Mouse (Mus musculus) frontal cortex, postnatal 10 days (tissue): ENCODE data around the gene Kcnc1.

Source experiments
- DNase-seq, 2 experiments: peaks; one replicate each; pipeline ENCODE4 v3.0.0; 2022; ENCODE audit warnings: low spot score in 2 of 2, mixed read lengths in 1 of 2

Kcnc1 gene

DNA sequence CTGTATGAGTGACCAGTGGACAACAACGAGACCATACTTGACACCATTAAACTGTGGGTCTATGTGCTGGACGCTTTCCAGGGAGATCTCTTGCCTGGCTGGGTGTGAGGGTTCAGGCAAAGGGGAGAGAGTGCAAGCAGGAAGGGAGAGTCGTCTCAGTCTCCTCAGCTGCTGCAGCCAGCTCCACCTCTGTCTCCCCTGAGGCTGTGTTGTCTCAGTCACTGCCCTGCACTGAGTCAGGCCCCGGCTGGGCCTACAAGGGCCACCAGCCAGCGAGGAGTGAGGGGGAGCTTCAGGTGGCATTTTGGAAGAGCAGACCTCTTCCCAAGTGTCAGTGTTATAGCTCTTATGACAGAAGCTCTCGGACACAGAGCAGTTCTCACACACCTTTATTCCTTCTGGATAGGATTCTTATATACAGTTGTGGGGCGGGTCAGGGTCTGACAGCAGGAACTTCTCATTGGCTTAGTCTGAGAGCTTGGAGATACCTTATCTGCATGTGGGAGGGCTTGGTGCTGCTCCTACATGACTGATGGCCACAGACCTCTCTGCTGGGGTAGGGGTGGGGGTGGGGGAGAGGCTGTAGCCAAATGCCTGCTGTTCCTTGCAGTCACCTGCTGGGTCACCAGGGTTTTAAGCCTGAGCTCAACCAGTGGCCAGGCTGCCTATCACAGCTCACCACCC, 74.9 kb downstream of the Kcnc1 start:
- no peak for DNase-seq

- DNase-seq, result no peak
Observed at GRCm38 (mm10) chr7:46473141-46473540, 76.8 kb downstream of the Kcnc1 start.

- DNase-seq, result no peak
Observed at GRCm38 (mm10) chr7:46475464-46475863, 79.2 kb downstream of the Kcnc1 start.

DNA sequence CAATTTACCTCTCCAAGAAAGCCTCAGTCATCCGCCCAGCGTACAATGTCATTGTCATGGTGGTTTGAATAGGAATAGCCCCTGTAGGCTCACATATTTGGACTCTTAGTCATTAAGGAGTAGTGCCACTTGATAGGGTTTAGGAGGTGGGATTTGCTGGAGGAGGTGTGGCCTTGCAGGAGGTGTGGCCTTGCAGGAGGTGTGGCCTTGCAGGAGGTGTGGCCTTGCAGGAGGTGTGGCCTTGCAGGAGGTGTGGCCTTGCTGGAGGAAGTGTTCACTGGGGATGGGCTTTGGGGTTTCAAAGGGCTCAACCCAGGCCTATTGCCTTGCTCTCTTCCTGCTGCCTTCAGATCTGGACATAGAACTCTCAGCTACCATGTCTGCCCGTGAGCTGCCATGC, 81.2 kb downstream of the Kcnc1 start:
- DNase-seq, result no peak

- no peak for DNase-seq
Observed at GRCm38 (mm10) chr7:46479793-46480192, 83.5 kb downstream of the Kcnc1 start.

GRCm38 (mm10) chr7:46482099-46482531, 85.8 kb downstream of the Kcnc1 start:
- DNase-seq, result no peak

GRCm38 (mm10) chr7:46483050-46483449, 86.8 kb downstream of the Kcnc1 start:
- DNase-seq, result no peak

DNA sequence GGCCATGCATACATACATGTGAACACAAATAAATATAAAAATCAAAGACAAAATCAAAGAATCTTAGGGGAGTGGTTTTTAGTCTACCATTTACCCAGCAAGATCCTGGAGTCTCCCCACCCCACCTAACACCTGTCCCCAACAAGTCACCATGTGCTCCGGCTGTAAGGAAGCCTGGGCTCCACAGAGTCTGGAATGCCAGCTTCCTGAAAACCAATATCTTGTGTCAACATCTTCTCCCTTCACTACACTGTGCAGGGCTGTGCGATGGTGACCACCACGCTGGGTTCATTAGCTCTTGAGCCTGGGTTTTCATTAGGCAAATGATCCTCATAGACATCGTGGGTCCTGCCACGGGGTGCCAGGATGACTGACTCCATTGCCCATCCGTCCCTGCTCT, 87.9 kb downstream of the Kcnc1 start:
- no peak for DNase-seq

DNA sequence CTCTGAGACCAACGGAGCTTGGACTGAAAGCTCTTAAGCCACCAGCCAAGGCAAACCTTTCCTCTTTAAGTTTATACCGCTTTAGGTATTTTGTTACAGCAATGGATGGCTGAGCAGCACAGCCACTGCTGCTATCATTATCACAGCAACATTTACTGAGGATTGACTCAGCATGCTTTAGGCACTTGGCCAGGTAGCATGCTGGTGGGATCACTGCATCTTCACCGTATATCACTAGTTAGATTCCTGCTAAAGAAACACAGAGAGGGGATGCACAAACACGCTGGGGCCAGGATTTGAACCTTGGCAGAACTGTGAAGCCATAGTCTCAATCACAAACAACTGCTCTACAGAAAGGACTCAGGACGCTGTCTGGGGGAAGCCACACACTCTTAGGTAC, 90.5 kb downstream of the Kcnc1 start:
- DNase-seq, result no peak

DNA sequence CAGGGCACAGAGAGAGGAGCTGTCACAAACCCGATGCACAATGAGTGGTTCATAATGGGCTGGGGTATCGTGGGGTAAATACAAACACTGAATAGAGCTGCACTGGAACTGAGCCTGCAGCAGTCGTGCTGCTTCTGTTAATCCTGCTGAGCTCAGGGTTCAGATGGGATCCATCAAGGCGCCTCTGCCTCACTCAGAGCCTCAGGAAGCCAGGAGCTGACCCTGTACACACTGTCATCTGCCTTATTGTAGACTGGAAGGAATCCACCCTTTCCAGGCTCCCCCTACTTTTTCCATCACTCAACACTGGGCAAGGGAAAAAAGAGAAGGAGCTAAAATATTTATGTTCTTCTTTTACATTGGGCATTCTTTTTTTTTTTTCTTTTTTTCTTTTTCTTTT, 91.1 kb downstream of the Kcnc1 start:
- DNase-seq, result no peak
